Mouse (Mus musculus): ENCODE data around the gene Stat4.

Gene Stat4

DNA sequence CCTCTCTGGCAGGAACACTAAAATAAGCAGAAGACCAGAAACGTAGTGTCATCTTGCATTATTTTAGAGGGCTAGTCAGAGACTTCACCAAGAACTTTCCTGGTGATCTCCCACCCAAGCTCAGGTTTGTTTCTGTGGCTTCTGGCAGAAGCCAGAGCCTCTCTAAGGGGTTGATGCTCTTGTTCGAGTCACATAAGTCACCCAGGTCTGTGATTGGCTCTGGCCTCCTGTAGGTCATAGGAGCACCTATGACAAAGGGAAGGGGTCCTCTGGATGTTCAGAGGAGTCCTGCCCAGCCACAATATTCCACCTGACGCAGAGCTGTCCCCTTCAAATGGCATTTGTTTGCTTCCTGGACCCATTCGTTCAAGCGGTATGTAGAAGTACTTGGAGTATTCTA is at the start of gene Stat4:
Stat4 (plus strand) TSS at position 301 of the 400 bp plus-strand sequence.
- in situ Hi-C loops (cut with MboI, MseI) = no loop called here

DNA sequence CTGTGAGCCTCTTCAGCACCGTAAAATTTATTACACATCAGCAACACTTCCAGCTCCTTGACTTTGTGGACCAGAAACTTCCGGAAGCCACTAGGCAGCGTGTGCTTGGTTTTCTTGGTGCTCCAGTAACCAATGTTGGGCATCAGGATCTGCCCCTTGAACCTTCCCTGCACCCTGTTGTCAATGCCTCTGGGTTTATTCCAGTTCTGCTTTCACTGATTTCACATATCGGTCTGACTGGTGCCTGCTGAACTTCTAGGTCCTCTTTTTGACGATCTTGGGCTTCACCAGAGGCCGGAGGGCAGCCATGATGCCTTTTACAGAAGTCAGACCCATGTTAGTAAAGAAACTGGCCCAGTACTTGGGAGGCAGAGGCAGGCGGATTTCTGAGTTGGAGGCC is 48.6 kb upstream of the Stat4 start:
- in situ Hi-C loops (cut with MboI, MseI) = no loop called here

DNA sequence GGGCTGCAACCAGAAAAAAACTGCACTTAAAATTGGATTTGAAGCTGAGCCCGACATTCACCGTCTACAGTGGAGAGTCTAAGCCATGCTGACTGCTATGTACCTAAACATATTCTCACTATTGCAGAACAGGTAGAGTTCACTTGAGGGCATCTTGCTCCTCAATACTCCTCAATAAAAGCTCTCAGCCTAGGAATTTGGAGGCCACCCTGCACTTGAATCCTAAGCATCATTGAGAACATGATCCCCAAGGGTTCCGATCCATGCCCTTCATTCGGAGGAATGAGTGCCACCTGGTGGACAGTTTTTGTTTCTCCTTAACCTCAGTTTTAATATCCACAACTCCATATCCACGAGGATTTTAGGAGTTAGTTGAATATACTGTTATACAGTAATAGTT is 42.2 kb upstream of the Stat4 start:
- in situ Hi-C loops (cut with MboI, MseI) = loop anchor here (5.0 kb wide), 2 partner anchors 297 to 302 kb away; no protein-coding TSS in a partner anchor

DNA sequence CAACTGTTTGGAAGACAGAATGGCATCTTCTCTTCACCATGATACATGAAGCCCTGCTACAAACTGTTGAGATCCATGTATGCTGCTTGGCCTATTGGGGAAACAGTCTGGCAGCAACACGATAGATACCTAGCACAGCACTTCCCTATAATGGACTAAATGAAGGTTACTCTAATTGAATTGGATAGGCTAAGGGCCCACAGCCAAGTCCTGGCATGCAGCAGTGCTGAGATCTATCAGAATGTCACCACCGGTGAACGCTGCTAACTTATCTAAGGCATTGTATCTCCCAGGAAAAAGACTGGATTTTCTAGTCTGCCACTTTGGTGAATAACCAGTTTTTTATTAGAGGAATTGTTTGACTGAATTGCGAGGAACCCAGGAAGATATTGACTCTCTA is 39.8 kb upstream of the Stat4 start:
- in situ Hi-C loops (cut with MboI, MseI) = loop anchor here (5.0 kb wide), 2 partner anchors 300 to 305 kb away; no protein-coding TSS in a partner anchor

DNA sequence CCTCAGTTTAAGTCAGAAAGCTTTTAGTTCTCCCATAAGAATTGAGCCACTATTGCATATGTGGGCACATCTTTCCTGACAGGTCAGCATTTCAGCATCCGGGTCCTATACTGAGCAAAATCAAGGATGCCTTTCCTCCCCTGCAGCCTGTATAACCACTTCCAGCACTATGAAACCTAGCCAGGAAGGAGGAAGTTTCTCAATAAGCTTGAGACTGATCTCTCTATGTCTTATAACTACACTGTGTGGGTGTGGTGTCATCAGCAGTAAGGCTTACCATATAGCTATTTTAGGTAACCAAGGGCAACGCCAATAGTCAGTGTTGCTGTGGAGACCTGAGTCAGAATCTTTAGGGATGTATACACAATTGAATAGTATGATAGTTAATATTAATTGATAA is 22.3 kb upstream of the Stat4 start:
- in situ Hi-C loops (cut with MboI, MseI) = loop anchor here in 1 of 2 experiments (10.0 kb wide), 1 partner anchor 1040 kb away; no protein-coding TSS in a partner anchor

DNA sequence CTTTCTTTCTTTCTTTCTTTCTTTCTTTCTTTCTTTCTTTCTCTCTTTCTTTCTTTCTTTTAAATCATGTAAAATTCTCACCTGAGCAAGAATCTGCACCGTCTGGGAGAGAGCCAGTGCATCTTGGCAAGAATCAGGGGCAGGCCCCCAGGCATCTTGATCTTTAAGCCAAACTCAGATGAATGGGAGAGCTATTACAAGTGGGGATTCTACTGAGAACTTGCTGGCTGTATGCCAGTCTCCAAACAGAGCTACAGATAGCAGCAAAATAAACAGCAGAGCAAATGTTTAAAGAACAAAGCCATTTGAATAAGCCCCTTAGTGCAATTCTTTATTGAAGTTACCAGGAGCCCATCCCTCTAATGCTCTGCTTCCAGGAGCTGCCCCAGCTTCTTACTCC is 18.0 kb upstream of the Stat4 start:
- in situ Hi-C loops (cut with MboI, MseI) = loop anchor here in 1 of 2 experiments (10.0 kb wide), 1 partner anchor 1044 kb away; no protein-coding TSS in a partner anchor

DNA sequence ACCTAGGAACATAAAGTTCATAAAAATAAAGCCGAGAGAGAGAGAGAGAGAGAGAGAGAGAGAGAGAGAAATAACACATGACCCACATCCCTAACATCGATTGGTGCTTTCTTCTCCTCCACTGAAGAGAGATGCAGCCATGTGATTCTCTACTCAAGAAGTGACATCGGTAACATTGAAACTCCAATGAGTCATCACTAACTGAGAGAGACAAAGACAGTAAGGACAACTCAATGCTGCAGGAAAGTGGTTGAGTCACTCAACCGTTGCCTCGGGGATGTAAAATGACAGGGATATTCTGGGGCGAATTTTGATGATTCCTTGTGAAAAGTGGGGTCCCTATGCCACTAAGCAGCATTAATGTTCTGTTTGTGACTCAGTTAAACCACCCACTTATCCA is 16.8 kb upstream of the Stat4 start:
- in situ Hi-C loops (cut with MboI, MseI) = no loop called here

DNA sequence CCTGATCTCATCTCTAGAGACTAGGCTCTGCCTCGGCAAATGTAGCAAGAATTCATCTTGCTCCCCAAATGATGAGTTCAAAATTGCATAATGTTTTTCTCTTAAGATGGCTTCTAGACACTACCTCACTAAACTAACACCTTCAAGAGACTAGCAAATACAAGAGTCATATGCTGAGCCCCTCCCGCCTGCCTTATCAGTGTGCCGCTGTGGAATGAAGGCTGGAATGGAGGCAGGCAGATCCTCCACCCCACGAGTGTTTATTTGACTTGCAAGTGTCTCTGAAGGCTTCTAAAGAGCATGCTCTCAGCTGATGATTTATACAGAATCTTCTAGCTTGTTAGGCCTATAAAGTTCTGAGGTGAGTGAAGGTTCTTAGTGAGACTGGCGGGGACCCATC is 11.4 kb upstream of the Stat4 start:
- in situ Hi-C loops (cut with MboI, MseI) = no loop called here

DNA sequence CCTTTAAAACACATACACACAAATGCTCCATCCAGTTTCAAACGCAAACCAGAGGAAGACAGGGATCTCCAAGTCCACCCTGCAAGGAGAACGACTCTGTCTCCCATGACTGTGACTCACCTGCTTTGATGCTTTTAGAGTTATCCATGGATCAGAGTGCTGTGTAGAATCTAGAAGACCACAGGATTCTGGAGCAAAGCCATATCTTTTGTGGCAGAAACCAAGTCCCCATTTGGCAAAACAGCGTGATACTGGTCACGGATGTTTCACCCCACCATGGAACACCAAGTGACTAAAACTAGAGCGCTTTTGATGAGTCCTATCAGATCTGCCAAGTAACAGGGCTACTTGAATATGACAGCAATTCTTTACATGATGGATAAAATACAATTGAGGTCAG is 7.9 kb upstream of the Stat4 start:
- in situ Hi-C loops (cut with MboI, MseI) = no loop called here

DNA sequence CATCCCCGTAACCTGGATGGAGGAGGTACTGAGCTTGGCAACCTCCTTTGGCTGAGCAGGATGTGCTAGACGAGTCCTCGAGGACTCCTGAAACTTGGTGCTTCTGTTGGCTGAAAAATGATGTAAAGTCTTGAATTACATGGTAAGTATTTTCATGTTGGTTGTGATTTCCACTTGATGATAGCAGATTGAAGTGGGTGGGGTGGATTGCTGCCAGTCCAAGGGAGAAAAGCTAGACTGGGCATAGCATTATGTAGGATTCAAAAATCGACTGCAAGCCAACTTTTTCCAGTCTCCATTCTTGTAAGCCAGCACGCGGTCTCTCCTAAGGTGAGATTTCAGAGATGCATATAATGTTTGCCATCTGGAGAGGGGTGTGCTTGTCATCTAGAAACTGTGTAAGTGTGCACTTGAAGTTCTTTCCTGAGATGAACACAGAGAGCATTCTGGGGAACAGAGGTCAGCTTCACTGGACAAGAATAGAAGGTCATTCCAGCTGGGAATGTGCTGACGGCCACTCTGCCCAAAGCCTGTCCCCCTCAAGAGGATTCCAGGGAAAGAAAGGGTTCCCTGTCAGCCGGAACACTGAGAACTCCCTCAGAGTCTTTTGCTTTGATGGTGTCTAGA is 5.1 kb downstream of the Stat4 start:
- in situ Hi-C loops (cut with MboI, MseI) = no loop called here

DNA sequence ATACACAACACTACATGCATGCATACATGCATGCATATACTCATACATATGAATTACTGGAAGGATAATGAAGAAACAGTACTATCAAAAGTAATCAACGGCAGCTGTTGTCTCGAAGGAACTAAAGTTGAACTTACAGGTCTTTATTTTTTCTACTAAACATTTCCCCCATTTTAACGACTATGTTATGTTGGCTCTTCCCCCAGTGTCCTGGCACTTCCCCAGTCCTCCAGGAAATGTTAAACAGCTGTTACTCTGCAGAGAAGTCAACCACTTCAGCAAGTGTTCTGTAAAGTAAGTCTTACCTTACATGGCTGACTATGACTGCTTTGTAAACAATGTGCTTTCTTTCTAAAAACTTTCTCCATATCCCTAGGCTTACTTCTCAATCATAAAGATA is 9.1 kb downstream of the Stat4 start:
- in situ Hi-C loops (cut with MboI, MseI) = loop anchor here (5.0 kb wide), 1 partner anchor 349 kb away; no protein-coding TSS in a partner anchor

DNA sequence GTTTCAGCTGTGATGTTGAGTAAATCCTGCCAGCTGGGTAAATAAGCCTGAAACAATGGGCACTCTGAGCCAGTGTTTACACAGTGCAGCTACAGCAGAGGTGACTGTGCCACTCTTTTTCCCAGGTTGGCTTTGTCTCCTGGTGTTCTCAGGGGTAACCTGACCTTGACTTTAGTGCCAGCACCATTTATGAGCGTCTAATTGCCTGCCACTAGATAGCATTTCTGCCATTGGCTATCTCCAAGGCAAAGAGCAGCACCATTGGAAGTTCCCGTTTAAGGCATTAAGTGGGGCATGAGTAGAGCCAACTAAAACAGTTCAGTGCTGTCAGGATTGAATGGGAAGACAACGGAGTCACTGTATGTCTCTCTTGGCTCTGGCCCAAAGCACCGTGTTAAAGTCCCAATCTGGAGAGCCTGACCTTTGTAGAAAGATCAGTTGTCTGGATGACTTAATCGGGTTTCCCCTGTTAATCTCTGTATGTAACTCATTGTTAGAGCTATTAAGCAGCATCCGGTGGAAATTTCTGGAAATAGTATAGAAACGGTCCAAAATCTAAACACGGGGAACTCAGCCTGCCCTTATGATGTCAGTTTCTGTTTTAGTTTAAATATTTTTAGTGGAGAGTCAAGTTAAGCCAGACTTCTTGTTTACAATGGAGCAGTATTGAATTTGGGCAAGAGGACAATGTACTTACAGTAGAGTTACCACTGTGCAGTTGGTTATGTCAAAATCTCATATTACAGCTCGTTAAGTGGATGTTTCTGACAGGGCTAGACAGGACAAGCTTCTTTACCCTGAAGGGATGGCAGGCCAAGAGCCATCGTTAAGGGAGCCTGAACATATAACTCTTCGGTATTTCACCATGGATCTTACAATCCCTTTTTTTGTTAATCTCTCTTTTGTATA is 10.1 kb downstream of the Stat4 start:
- in situ Hi-C loops (cut with MboI, MseI) = loop anchor here (5.0 kb wide), 1 partner anchor 350 kb away; no protein-coding TSS in a partner anchor

DNA sequence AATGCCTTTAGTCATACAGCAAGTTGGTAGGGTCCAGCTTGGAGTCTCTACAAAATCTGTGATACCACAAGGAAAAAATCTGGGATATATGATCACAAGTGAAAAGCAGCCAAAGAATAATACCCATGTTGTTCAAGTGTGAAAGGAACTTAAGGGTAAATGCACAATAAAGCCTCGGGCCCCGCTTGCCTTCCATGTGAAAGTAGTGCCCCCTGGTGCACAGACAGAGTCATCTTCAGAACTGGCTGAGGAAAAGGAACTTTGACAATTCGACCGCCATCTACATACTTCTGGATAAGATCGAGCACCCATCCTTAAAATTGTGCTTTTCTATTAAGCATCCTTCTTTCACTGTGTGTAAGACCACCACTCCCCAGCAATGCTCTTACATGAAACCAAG is 11.6 kb downstream of the Stat4 start:
- in situ Hi-C loops (cut with MboI, MseI) = loop anchor here (5.0 kb wide), 1 partner anchor 351 kb away; no protein-coding TSS in a partner anchor

DNA sequence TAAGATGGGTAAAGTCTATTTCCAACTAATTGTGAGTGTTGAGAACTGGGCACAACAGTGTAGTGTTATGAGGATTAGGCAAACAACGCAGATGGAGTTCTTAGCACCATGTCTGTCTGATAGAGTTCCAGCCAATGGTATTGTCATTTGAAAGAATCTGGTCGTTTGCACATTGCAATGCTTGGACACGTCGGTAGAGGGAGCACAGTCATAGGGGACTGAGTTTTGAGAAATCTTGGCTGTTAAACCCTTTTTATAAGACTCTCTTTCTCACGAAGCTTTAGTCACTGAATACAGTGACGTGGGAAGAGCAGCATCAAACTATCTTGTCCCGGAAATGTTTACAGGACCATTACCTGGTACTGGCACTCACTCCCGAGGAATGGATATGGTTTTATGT is 17.1 kb downstream of the Stat4 start:
- in situ Hi-C loops (cut with MboI, MseI) = loop anchor here (5.0 kb wide), 1 partner anchor 93 kb away; no protein-coding TSS in a partner anchor

DNA sequence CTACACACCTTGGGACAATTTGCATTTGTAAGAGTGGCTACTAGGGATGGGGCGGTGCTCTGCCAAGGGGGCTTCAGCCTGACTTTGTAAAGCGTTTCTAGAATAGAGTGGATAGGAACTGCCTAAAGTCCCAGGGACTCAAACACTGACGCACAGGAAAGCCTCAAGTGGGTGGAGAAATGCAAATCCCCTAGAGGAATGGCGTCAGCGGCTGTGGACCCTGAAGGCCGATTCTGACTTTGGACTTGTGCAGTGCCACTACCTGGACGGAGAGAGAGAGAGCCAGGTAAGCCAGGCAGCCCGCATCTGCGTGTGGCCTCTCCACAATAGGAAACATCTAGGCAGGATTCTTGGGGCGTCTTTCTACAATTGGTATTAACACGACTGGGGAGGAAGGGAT is 21.5 kb downstream of the Stat4 start:
- in situ Hi-C loops (cut with MboI, MseI) = no loop called here

DNA sequence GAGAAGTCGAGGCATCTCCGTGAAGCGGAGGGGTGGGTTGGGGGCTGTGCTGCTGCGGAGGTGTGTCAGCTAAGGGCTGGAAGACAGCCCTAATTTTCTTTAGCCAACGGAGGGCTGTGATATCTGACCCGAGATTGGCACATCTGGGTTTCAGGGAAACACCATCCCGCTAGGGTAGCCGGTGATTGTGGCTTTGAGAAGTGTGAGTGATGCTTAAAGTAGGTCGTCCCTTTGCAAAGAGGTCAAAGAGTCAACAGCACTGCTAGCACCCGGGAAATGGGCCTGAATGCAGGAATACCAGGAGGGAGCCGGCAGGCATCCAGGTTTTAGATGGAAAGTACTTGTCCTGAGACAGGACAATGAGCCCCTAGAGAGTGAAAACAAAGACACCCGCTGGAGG is 22.0 kb downstream of the Stat4 start:
- in situ Hi-C loops (cut with MboI, MseI) = no loop called here

DNA sequence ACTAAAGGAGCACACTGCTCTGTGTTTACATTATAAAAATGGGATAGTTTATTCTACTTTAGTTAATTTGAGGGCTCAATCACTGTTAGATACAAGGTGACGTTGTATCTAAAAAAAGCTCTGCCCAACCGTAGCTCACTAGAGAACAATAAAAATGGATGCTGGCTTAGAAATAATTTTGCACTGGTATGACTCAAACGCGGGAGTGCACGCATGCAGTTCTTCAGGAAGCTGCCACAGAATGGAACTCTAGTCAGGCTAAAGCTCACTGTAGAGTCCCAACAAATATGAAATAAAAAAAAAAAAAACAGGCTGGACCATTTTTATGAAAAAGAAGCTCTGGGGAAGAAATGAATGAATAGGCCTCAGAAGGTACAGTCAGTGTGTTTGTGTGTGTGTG is 23.8 kb downstream of the Stat4 start:
- in situ Hi-C loops (cut with MboI, MseI) = no loop called here

DNA sequence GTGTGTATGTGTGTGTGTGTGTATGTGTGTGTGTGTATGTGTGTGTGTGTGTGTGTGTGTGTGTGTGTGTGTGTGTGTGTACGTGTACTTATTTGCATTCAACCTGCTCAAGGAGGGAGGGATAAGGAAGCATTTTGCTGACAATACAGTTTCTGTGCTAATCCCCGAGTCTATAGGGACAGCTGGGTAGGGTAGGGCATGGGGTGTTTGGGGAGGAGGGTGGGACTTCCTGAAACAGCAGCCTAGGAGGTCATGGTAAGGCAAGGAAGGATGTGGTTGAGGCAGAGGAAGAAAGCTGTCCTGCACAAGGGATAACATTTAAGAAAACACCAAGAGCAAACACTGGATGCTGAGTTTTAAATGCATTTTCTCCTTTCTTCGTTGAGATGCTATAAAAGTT is 24.3 kb downstream of the Stat4 start:
- in situ Hi-C loops (cut with MboI, MseI) = no loop called here

DNA sequence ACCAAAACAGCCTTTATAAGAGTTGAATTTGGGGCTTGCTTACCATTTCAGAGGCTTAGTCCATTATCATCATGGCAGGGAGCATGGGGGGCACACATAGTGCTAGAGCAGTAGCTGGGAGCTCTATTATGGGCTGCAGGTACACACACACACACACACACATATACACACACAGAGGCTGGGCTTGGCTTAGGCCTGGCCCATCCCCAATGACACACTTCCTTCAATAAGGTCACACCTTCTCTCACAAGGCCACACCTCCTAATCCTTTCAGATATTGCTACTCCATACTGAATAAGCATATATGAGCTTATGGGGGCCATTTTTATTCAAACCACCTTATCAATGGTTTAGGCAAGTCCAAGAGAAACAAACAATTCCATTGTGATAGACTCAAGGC is 25.3 kb downstream of the Stat4 start:
- in situ Hi-C loops (cut with MboI, MseI) = no loop called here

DNA sequence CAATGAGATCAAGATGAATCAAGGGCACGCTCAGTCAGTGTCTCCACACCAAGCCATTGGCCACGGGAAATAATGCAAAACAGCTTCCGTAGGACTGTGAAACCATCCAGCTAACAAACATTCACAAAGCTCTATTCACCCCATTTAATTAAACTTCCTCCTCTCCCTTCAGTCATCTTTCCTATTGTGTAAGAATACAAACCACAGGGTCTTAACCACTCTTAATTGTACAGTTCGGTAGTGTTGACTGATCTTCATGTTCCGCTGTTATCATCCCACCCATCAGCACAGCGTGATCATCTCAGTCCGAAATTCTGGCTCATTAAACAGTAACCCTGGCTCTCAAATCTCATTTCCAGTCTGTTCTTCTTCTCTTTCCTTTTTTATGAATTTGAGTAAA is 25.8 kb downstream of the Stat4 start:
- in situ Hi-C loops (cut with MboI, MseI) = no loop called here

DNA sequence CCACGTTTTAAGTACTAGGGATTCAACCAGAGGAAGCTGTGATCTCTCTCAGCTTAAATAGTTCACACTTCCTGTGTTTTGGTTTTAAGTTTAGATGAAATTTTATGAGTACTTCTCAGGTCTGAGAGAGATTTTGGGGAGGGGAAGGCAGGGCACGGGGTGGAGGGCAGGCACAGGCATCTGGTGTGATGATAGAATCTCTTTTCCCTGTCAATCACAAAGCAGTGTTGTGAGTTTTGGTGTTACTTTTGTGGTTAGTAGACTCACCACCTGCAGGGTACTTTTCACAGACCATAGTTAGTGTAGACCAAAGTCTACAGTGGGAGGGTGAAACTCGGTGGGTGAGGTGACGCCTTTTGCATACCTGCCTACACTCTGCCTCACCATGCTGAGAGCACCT is 32.7 kb downstream of the Stat4 start:
- in situ Hi-C loops (cut with MboI, MseI) = no loop called here

DNA sequence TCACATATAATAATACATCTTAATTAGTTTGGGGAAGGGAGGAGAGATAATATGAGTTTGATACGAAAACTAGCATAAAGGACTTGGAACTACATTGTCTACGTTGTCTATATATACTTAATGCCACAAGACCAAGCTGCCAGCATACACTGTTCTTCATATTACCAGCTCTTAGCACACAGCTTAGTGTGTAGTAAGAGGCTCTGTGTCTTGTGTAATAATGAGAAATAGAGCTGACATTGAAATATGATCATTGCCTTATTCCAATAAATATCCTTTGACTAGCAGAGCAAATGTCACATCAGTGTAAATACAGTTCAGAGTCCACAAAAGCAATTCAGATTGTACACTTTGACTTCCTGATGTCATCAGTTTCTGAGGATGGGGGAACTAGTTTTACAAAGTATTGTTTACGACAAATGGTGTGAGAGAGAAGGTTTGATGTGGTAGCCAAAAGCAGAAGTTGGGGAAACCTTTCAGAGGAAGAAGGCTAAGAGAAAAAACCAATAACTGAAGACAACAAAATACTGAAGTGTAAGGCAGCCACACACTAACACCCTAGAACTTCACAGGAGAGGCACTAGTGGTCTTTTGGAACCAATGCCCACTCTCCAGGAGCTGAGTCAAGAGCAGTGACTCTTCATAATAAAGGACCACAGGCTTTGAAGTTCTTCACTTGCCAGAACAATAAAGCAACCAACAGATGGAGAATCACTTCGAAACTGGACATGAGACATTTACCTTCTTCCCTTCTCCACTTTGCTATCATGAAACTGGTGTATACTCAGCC is 35.2 kb downstream of the Stat4 start:
- in situ Hi-C loops (cut with MboI, MseI) = no loop called here

Measured in T-helper 17 cell (primary cell).